Mouse (Mus musculus): ENCODE results near the gene Per3. TPM values are rescaled to one million over a fixed set of nuclear protein-coding genes. Genes with fewer than 3 reads are reported as not detected.

Gene Per3
- total RNA-seq (2023), result 1 to 10 TPM; 4.3 to 4.4 TPM

DNA sequence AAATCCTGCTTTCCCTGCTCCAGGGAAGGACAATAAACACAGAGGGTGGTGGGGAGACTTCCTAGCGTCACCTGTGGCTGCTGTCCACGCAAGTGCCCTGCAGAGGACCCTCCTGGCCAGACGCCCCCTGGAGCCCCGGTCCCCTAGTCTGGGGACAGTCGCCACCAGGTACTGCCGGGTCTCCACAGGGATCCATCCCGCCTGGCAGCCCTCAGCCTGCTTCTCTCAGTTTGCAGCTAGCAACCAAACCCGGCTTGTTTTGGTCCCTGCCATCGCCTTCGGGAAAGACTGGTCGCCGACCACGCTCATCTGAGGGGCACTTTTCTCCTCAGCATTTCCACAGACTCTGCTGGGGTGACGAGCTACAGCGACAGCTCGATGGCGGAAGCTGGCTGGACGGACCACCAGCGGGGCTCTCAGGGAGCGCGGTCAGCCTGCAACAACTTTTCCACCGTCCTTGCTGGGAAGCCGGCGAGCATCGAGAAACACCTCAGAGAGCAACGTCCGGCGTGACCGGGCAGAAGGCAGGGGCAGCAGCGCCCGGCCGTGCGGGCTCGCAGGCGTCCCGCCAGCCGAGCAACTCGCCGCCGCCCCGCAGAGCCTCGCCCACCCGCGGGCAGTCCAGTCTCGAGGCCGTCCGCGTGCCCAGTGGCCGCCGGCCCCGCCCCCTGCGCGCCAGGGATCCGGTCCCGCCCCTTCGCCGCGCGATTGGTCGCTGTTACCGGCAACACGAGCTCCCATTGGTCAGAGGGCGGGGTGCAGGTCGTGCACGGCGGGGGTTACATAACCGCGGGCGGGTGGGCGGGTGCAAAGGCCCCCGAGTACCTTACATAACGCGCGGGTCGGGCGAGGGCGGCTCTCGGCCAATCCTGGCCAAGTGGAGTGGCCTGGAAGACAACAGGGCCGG lies at the start of gene Per3:
Gene Per3 (minus strand): TSS at position 629 of the 907 bp plus-strand sequence.

DNA sequence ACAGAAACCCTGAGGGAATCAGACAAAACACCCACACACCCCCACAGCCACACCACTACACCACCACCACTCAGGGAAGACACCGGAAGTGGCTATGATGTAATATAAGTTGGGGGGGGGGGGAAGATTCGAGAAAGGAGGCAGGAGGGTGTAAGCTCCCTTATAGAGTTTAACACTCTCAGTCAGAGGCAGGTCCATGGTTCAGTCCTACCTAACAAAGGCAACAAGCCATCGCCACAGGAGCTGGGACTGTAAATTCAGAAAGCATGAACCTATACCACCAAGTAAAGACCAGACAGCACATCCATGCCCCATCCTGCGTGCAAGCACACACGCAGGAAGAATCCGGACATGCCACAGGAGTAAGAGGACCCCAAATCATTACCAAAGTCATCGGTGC lies 44.8 kb upstream of the Per3 start, which contains the start of gene Gm13090:
Gene Gm13090 (plus strand): TSS at position 301 of the 400 bp plus-strand sequence.

GRCm38 (mm10) chr4:151057347-151058321 lies 13.2 kb upstream of the Per3 start, which contains the start of gene Vamp3:
Vamp3 (minus strand) TSS chr4:151057963.

GRCm38 (mm10) chr4:150996797-150997196 lies 47.7 kb downstream of the Per3 start, which contains the start of gene Uts2:
Uts2 (plus strand) TSS chr4:150997097.

Other genes with a start within 250 kb of the Per3 start
- gene Errfi1, start 190.7 kb downstream of the Per3 start, total RNA-seq (2023), result 10 to 100 TPM in 1 of 2 experiments, 1 to 10 TPM in 1; 9.0 to 12.8 TPM
- gene Park7, start 130.2 kb downstream of the Per3 start, total RNA-seq (2023), result 100 to 1,000 TPM; 118 to 135 TPM
- under 1 TPM in 1 of 2 experiments, not detected in 1; 0.58 TPM for gene Tnfrsf9, start 130.1 kb downstream of the Per3 start, total RNA-seq (2023)
- not detected for gene Uts2, start 47.6 kb downstream of the Per3 start, total RNA-seq (2023)
- 10 to 100 TPM; 75.5 to 75.8 TPM for gene Vamp3, start 13.3 kb upstream of the Per3 start, total RNA-seq (2023)
- gene Gm13090, start 44.9 kb upstream of the Per3 start, total RNA-seq (2023), result not detected

All from B cell, adult 67 days (primary cell).